Mouse (Mus musculus): Measurements from ENCODE around the gene Gm38392.
A peak's percentile ranks its signal among the peaks of the same experiment; 100 is the strongest.

- TF ChIP-seq CTCF (IDR thresholded peaks at IDR 0.05; ENCODE audit: low read depth) = peak; percentile 81
- TF ChIP-seq EP300 (IDR thresholded peaks at IDR 0.05; ENCODE audit: low read depth) = no peak
Measured at GRCm38 (mm10) chr3:88242531-88242930, 44.5 kb downstream of the Gm38392 start.

All from heart, postnatal 0 days (tissue).